Mouse (Mus musculus) bone marrow macrophage, adult 2 months (primary cell): Measurements from ENCODE around the gene Myo3b.

Source experiments
- CTCF ChIP-seq: IDR thresholded peaks from 2 replicates; pipeline ENCODE4 v1.5.1; 2012; ENCODE audit warnings: low read depth, mild to moderate bottlenecking, low read length, moderate library complexity
- POLR2A ChIP-seq: IDR thresholded peaks from 2 replicates; pipeline ENCODE4 v1.6.1; 2012; ENCODE audit warnings: mild to moderate bottlenecking, low read depth, low read length, borderline replicate concordance

DNA sequence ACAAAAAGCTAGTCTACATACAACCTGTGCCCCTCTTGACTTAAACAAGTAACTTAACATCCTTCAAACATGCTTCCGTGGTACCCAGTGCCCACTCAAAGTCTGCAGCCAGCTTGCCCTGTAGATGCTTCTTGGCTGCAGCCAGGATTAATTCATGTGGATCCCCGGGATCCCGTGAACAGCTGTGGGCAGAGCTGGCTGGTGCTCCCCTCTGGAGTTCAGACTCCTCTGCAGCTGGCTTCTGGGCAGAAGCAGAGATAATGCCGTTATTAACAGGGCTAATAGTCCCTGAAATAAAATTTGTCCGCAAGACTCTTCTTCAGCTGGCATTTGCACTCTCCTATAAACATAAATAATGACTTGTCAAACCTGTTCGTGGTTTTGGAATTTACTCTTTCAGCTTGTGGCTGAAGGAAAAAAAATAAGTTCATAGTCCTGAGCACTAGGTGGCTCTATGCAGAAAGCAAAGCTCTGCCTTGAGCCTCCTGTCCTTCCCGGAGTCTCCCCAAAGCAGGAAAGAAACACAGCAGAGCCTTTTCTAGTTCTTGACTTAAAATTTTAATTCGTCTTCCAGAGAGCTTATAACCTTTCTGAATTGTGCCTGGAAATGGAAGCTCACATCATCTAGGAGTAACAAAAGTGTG, 220.6 kb downstream of the Myo3b start:
- TF ChIP-seq CTCF (no peak), POLR2A (no peak)
